Mouse (Mus musculus): ENCODE data around the gene Igflr1. TPM values are rescaled to one million over a fixed set of nuclear protein-coding genes. Genes with fewer than 3 reads are reported as not detected.
A peak's percentile ranks its signal among the peaks of the same experiment; 100 is the strongest.

Igflr1 gene
- polyA plus RNA-seq, 1 experiment from 2014 or later = 6.4 TPM

DNA sequence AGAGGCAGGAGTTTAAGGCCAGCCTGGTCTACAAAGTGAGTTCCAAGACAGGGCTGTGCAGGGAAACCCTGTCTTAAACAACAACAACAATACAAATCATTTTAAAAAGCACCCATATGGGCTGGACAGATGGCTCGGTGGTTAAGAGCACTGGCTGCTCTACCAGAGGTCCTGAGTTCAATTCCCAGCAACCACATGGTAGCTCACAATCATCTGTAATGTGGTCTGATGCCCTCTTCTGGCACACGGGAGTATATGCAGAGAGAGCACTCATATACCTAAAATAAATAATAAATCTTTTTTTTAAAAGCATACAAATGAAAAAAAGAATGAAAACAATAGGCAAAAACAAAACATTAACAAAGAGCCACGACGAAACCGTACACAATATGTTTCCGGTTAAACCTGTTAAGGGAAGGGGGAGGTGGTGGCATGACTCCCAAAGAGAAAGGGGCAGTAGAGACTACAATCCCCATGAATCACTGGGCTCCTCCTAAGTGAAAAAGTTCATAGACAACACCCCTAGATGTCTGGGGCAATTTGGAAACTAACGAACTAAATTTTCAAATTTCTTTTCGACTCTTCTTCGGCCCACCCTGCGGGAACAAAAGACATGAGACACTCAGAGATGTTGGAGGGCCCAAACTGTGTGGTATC, 13.7 kb upstream of the Igflr1 start:
- peaks cover 9% of the 10 kb centered on the region; the same call in 1 of the 2 replicates for H3K4me1 ChIP-seq (replicated peaks; ENCODE audit: control insufficient read depth, insufficient read depth, low read length)
- no peaks in the 10 kb centered on the region for H3K27me3 ChIP-seq (ENCODE audit: control insufficient read depth, insufficient read depth, low read depth, low read length)
- peak overlapping the region; percentile 80 for H3K4me3 ChIP-seq (ENCODE audit: low read length)
- peaks cover 14% of the 10 kb centered on the region for H3K36me3 ChIP-seq (ENCODE audit: control insufficient read depth, insufficient read depth, low read length)
- H3K9me3 ChIP-seq (ENCODE audit: control insufficient read depth, low read length) = no peaks in the 10 kb centered on the region
- peak overlapping the region; percentile 99 for H3K27ac ChIP-seq (ENCODE audit: low read length)
- peak; percentile 65 for ATAC-seq (ENCODE audit: low read depth)
- peak overlapping the region; percentile 45 for H3K4me2 ChIP-seq (ENCODE audit: low read depth, low read length)
- 2% methylated on average over 10 of the region's 10 CpGs for WGBS
- H3K9ac ChIP-seq (ENCODE audit: low read length) = peak overlapping the region; percentile 83

GRCm38 (mm10) chr7:30552102-30553020, 12.9 kb upstream of the Igflr1 start, which contains the start of the genes Hspb6 and Proser3:
TSS of gene Hspb6 (plus strand) at chr7:30552178.
TSS of gene Proser3 (minus strand) at chr7:30552299.
- Histone ChIP-seq H3K4me3 (ENCODE audit: low read length) (peak within 1 kb of the TSS; percentile 80), H3K36me3 (ENCODE audit: control insufficient read depth, insufficient read depth, low read length) (peaks cover 22% of the 10 kb centered on the region), H3K4me1 (replicated peaks; ENCODE audit: control insufficient read depth, insufficient read depth, low read length) (peaks cover 9% of the 10 kb centered on the region; the same call in 1 of the 2 replicates), H3K27ac (ENCODE audit: low read length) (peak within 1 kb of the TSS; percentile 99), H3K4me2 (ENCODE audit: low read depth, low read length) (peak within 1 kb of the TSS; percentile 83), H3K27me3 (ENCODE audit: control insufficient read depth, insufficient read depth, low read depth, low read length) (no peaks in the 10 kb centered on the region), H3K9me3 (ENCODE audit: control insufficient read depth, low read length) (no peaks in the 10 kb centered on the region), H3K9ac (ENCODE audit: low read length) (peak within 1 kb of the TSS; percentile 92)
- under 1% methylated on average over 44 of the region's 44 CpGs for WGBS
- peak; percentile 96 for ATAC-seq (ENCODE audit: low read depth)

DNA sequence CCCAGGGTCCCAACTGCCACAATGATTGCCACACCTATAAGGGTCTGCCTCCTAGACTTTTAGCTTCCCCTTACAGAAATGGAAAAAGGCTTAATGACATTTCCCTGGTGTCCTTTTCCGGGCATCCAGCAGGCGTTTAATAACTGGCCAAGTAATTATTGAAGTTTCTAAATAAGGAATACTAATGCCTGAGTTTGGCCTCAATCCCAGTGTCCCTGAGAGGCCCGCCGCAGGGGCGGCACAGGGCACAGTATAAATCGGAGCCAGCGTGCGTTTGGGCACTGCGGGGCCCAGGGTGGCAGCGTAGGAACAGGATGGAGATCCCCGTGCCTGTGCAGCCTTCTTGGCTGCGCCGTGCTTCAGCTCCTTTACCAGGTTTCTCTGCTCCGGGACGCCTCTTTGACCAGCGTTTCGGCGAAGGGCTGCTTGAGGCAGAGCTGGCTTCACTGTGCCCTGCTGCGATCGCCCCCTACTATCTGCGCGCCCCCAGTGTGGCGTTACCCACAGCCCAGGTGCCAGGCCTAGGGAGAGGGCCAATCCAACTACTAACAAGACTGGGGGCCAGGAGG, 12.1 kb upstream of the Igflr1 start:
- Histone ChIP-seq H3K9ac (ENCODE audit: low read length) (peak overlapping the region; percentile 92), H3K4me2 (ENCODE audit: low read depth, low read length) (peak overlapping the region; percentile 83), H3K4me3 (ENCODE audit: low read length) (peak overlapping the region; percentile 80), H3K9me3 (ENCODE audit: control insufficient read depth, low read length) (no peaks in the 10 kb centered on the region), H3K27me3 (ENCODE audit: control insufficient read depth, insufficient read depth, low read depth, low read length) (no peaks in the 10 kb centered on the region), H3K27ac (ENCODE audit: low read length) (peak overlapping the region; percentile 97), H3K36me3 (ENCODE audit: control insufficient read depth, insufficient read depth, low read length) (peaks cover 19% of the 10 kb centered on the region), H3K4me1 (replicated peaks; ENCODE audit: control insufficient read depth, insufficient read depth, low read length) (peaks cover 10% of the 10 kb centered on the region)
- peak; percentile 11; the same call in 1 of the 2 replicates for ATAC-seq (ENCODE audit: low read depth)
- 2% methylated on average over 23 of the region's 23 CpGs for WGBS

DNA sequence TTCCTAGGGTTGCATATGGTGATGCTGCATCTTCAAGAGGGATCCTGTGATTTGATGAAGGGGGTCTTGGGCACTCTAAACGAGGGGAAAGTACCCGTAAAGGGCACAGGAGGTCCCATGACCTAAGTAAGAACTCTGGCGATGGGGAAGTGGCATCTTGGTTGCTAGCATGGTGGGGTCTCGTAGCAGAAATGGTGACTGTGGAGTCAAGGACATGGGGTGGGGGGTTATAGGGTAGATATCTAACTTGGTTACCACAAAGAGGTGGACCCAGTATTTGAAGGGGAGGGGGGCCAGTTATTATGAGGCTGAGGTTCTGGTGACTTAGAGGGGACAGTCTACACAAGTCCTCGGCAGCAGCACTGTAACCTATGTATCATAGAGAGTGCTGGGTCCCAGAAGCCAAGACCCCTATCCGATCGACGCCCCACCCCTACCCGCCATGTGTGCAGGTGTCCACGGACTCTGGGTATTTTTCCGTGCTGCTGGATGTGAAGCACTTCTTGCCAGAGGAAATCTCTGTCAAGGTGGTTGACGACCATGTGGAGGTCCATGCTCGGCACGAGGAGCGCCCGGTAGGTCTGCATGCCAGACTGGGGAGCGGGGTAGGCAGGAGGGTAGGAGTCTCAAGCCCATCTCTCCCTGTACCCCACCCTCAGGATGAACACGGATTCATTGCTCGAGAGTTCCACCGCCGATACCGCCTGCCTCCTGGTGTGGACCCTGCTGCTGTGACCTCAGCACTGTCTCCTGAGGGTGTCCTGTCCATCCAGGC, 11.2 kb upstream of the Igflr1 start:
- Histone ChIP-seq H3K4me2 (ENCODE audit: low read depth, low read length) (peak overlapping the region; percentile 83), H3K4me3 (ENCODE audit: low read length) (peak overlapping the region; percentile 80), H3K4me1 (replicated peaks; ENCODE audit: control insufficient read depth, insufficient read depth, low read length) (peaks cover 17% of the 10 kb centered on the region), H3K36me3 (ENCODE audit: control insufficient read depth, insufficient read depth, low read length) (peaks cover 19% of the 10 kb centered on the region), H3K9ac (ENCODE audit: low read length) (peak overlapping the region; percentile 92), H3K9me3 (ENCODE audit: control insufficient read depth, low read length) (no peaks in the 10 kb centered on the region), H3K27me3 (ENCODE audit: control insufficient read depth, insufficient read depth, low read depth, low read length) (no peaks in the 10 kb centered on the region), H3K27ac (ENCODE audit: low read length) (no peak overlapping the region; the same call in 1 of the 2 replicates)
- 82% methylated on average over 22 of the region's 22 CpGs for WGBS
- no peak for ATAC-seq (ENCODE audit: low read depth)

DNA sequence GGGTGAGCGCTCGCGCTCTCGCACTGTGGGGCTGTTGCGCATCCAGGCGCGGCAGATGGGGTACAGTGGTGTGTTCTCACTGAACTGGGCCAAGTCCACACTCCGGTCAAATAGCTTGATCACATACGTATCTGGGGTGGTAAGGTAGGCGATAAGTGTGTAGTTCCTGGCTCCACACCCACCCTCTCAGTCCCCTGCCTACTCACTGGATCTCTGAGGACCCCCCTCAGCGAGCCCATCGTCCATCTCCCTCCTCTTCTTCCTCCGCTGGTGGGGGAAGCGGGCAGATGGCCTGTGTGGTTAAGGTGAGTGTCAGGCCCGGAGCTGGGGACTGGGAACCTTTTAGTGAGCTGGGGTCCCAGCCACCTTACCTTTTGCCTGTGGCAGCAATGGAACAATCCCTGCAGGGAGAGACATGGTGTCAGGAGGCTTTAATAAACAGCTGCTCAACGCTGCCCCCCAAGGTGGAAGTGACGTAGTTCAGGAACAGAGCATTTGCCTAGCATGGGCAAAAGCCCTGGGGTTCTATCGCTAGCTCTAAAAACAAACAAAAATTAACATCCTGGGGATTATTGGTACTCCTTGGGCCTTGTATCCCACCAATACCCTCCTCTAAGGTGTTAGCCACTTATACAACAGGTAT, 8.2 kb upstream of the Igflr1 start:
- 94% methylated on average over 18 of the region's 18 CpGs for WGBS
- no peak overlapping the region for H3K9ac ChIP-seq (ENCODE audit: low read length)

DNA sequence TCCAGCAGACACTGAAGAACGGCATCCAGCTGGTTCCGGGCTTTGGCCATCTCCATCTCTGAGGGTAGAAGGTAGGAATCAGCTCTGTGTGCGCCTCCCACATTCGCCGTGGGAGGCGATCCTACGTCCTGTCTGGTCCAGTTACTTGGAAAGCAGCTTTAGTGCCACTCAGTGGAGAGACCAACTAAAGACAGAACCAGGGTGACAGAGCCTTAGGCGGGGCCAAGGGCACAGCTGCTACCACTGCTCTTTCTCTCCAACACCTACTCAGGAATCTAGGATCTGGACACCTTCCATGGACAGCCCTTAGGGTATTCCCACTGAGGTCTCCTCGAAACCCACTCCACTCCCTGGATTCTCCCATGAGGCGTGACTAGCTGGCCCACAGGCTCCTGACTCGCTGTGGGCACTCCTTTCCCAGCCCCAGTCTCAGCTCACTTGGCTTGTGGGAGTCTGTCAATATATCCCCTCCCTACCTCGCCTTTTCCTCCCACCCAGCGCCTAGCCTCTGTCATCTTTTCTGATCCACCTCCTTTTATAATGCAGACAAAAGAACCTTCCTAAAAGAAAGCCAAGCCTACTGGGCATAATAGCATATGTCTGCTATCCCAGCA, 7.2 kb upstream of the Igflr1 start:
- 86% methylated on average over 13 of the region's 13 CpGs for WGBS
- Histone ChIP-seq H3K4me1 (replicated peaks; ENCODE audit: control insufficient read depth, insufficient read depth, low read length) (peaks cover 18% of the 10 kb centered on the region), H3K9me3 (ENCODE audit: control insufficient read depth, low read length) (no peaks in the 10 kb centered on the region), H3K4me3 (ENCODE audit: low read length) (no peak overlapping the region; the same call in 1 of the 2 replicates), H3K27ac (ENCODE audit: low read length) (no peak overlapping the region), H3K36me3 (ENCODE audit: control insufficient read depth, insufficient read depth, low read length) (peaks cover 19% of the 10 kb centered on the region), H3K9ac (ENCODE audit: low read length) (peak overlapping the region; percentile 83; the same call in 1 of the 2 replicates), H3K27me3 (ENCODE audit: control insufficient read depth, insufficient read depth, low read depth, low read length) (no peaks in the 10 kb centered on the region), H3K4me2 (ENCODE audit: low read depth, low read length) (peak overlapping the region; percentile 94)
- ATAC-seq (ENCODE audit: low read depth) = no peak

More for the DNA sequence above, 8.2 kb upstream of the Igflr1 start:
- no peak overlapping the region for H3K27ac ChIP-seq (ENCODE audit: low read length)
- peaks cover 19% of the 10 kb centered on the region for H3K36me3 ChIP-seq (ENCODE audit: control insufficient read depth, insufficient read depth, low read length)
- H3K4me1 ChIP-seq (replicated peaks; ENCODE audit: control insufficient read depth, insufficient read depth, low read length) = peaks cover 17% of the 10 kb centered on the region
- H3K4me2 ChIP-seq (ENCODE audit: low read depth, low read length) = no peak overlapping the region
- no peaks in the 10 kb centered on the region for H3K27me3 ChIP-seq (ENCODE audit: control insufficient read depth, insufficient read depth, low read depth, low read length)
- H3K4me3 ChIP-seq (ENCODE audit: low read length) = no peak overlapping the region
- H3K9me3 ChIP-seq (ENCODE audit: control insufficient read depth, low read length) = no peaks in the 10 kb centered on the region
- ATAC-seq (ENCODE audit: low read depth) = no peak

DNA sequence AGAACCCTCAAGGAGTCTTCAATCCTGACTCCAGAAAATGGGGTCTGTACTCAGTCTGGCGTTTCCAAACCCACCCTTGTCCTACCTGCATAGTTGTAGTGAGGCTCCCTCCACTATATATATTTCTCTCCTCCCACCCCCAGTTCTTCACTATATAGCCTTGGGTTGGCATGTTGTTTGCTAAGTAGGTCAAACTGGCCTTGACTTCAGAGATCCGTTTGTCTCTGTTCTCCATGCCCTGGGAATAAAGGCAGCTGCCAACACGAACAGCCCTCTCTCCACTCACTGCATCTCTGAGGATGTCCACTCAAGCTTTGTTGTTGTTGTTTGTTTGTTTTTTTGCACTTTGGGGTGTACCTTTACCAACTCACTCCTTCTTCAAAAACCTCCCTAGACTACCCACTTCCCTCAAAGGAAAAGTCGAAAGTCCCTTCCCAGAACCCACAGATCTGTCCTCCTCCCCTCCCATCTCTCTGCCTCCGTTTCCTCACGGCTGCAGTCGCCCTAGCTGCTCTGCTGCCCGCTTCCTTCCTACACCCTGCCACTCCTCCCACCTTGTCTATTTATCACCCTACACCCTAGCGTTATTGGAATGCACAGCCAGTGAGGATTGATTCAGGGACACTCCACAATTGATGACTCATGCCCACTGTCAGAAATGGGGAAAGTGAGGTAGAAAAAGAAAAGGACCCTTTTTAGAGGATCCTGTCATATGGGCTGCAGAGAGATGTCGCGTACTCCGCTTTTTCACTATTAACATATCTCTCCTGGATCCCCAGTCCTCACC, 6.4 kb upstream of the Igflr1 start:
- WGBS = 12% methylated on average over 12 of the region's 12 CpGs
- Histone ChIP-seq H3K36me3 (ENCODE audit: control insufficient read depth, insufficient read depth, low read length) (peaks cover 19% of the 10 kb centered on the region), H3K9ac (ENCODE audit: low read length) (peak overlapping the region; percentile 83), H3K4me1 (replicated peaks; ENCODE audit: control insufficient read depth, insufficient read depth, low read length) (peaks cover 11% of the 10 kb centered on the region), H3K27ac (ENCODE audit: low read length) (peak overlapping the region; percentile 44; the same call in 1 of the 2 replicates), H3K4me2 (ENCODE audit: low read depth, low read length) (peak overlapping the region; percentile 94), H3K27me3 (ENCODE audit: control insufficient read depth, insufficient read depth, low read depth, low read length) (no peaks in the 10 kb centered on the region), H3K4me3 (ENCODE audit: low read length) (peak overlapping the region; percentile 71), H3K9me3 (ENCODE audit: control insufficient read depth, low read length) (no peaks in the 10 kb centered on the region)
- no peak for ATAC-seq (ENCODE audit: low read depth)
